13 mouse cellular contexts compared by ENCODE assay signal in the genomic region with DNA sequence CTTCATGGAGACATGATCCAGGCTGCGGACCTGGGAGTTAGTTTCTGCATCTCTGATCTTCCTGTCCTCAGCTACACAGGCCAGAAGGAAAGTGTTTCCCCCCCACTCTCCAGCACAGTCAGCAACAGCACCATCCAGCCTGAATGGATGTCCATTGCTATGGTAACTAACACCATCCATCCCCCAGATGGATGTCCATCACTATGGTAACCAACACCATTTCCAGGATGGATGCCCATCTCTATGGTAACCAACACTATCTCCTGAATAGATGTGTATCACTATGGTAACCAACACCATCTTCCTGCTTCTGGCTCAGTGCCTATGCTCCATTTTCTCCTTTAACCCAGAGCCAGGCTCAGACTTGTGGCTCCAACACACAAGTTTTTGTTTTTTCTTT.
DNase-seq lines count a peak whose midpoint lies in the region; ATAC-seq and TF ChIP-seq lines count a peak whose summit lies in the region.
"Had no signal": no experiment of that assay in that cellular context is flagged by ENCODE, and none has a peak within 500 bp of the region (broad histone marks: within the 10 kb centered on the region; RNA-seq: fewer than 3 reads in every experiment).

No protein-coding gene starts in this region.

- peak; percentile 92 for ATAC-seq in midbrain, postnatal 0 days (ENCODE audit: low FRiP score)
- no peak for ATAC-seq in granulocyte monocyte progenitor cell, adult 5-6 weeks (replicated peaks; ENCODE audit: poor library complexity, severe bottlenecking)
- ATAC-seq: Patski had no signal

- H3K4me2 ChIP-seq in midbrain, postnatal 0 days (ENCODE audit: low read depth, low read length, poor library complexity, severe bottlenecking): no peak overlapping the region
- H3K4me2 ChIP-seq: liver, embryonic 13.5 days had no signal

- H3K9ac ChIP-seq in midbrain, postnatal 0 days (replicated peaks; ENCODE audit: low read length, poor library complexity, severe bottlenecking): no peak overlapping the region
- H3K9ac ChIP-seq: liver, embryonic 13.5 days had no signal

- peaks cover 7% of the 10 kb centered on the region; the same call in 1 of the 2 replicates for H3K4me1 ChIP-seq in midbrain, postnatal 0 days (ENCODE audit: insufficient read depth, low read length)
- H3K4me1 ChIP-seq: liver, embryonic 13.5 days had no signal

- no peak overlapping the region for H3K4me3 ChIP-seq in midbrain, postnatal 0 days (ENCODE audit: low read depth, low read length)
- H3K4me3 ChIP-seq: liver, embryonic 13.5 days had no signal

- no peak for TF ChIP-seq CTCF in midbrain, postnatal 0 days (IDR thresholded peaks at IDR 0.05)

- peak; percentile 38 to 42 for DNase-seq in frontal cortex, adult 2 months (ENCODE audit: extremely low spot score in 1 of 2, low spot score in 1 of 2)
- DNase-seq in frontal cortex, postnatal 25 days (ENCODE audit: low spot score in 2 of 2): no peak
- DNase-seq in embryo, embryonic 11 days: peak; percentile 46
- peak; percentile 22 to 28 for DNase-seq in layer of hippocampus, adult 18-20 months (ENCODE audit: low spot score in 2 of 2)
- DNase-seq in midbrain, postnatal 0 days (ENCODE audit: low spot score): peak; percentile 86
- no peak for DNase-seq in urinary bladder, adult 2 months (ENCODE audit: low spot score)
- no peak for DNase-seq in lung, postnatal 25 days (ENCODE audit: low spot score)
- DNase-seq: heart, postnatal 14 days; kidney, postnatal 4 days; liver, embryonic 13.5 days; thymus, adult 18-20 months had no signal

- WGBS in midbrain, postnatal 0 days: 67% methylated on average over 1 of the region's 1 CpGs

- H3K27me3 ChIP-seq in midbrain, postnatal 0 days (ENCODE audit: insufficient read depth, low read length): no peaks in the 10 kb centered on the region
- H3K27me3 ChIP-seq: liver, embryonic 13.5 days had no signal

- no peak overlapping the region for H3K27ac ChIP-seq in midbrain, postnatal 0 days (ENCODE audit: low read depth, low read length)
- H3K27ac ChIP-seq: liver, embryonic 13.5 days had no signal

- no peaks in the 10 kb centered on the region for H3K36me3 ChIP-seq in midbrain, postnatal 0 days (ENCODE audit: insufficient read depth, low read length)
- H3K36me3 ChIP-seq: liver, embryonic 13.5 days had no signal

- no peaks in the 10 kb centered on the region for H3K9me3 ChIP-seq in midbrain, postnatal 0 days (ENCODE audit: low read length)
- H3K9me3 ChIP-seq: liver, embryonic 13.5 days had no signal

Comparison
In these comparisons a context has a peak if more than half of its experiments do, and no peak if none do; other contexts are left out.
1. DNase-seq: peak in frontal cortex, adult 2 months (2 of 2), embryo, embryonic 11 days (single experiment), layer of hippocampus, adult 18-20 months (2 of 2) and midbrain, postnatal 0 days (single experiment); none in frontal cortex, postnatal 25 days (0 of 2), urinary bladder, adult 2 months (single experiment) and lung, postnatal 25 days (single experiment).